Mouse (Mus musculus): ENCODE data around the gene R3hdm4.

GRCm38 (mm10) chr10:79924998-79925784 lies 4.2 kb upstream of the R3hdm4 start:
- TF ChIP-seq CTCF (IDR thresholded peaks at IDR 0.05; ENCODE audit: low read depth, low read length) (peak; percentile 99), POLR2A (IDR thresholded peaks at IDR 0.05; ENCODE audit: borderline replicate concordance, low read depth, low read length) (no peak)

All from bone marrow macrophage, adult 2 months (primary cell).